In the genomic region with DNA sequence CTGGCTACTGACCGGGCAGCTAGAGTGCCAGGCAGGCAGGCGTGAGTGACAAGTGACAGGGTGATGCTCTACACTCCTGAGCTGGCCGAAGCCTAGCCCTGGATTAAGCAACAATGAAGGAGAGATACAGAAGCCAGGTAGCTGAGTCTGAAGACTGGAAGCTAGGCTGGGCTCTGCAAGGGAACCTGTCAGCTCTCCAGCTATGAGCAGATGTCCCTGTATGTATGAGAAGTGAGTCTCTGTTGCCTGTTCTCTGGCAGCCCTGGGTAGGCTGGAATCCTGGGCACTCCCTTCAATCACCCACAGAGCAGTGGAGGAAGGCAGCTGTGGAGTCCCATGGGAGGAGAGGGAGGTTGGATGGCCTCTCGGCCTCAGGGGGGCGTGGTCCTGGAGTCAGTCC, we compare ENCODE assay signal across 30 mouse cellular contexts.
A peak's percentile ranks its signal among the peaks of the same experiment; 100 is the strongest.
DNase-seq lines count a peak whose midpoint lies in the region; ATAC-seq lines count a peak whose summit lies in the region.
"Had no signal": no experiment of that assay in that cellular context is flagged by ENCODE, and none has a peak within 500 bp of the region (broad histone marks: within the 10 kb centered on the region; RNA-seq: fewer than 3 reads in every experiment).

No protein-coding gene starts in this region.

- H3K4me3 ChIP-seq in limb, embryonic 11.5 days (ENCODE audit: low read depth, low read length): no peak overlapping the region
- no peak overlapping the region for H3K4me3 ChIP-seq in limb, embryonic 10.5 days
- H3K4me3 ChIP-seq: embryonic facial prominence, embryonic 15.5 days; forebrain, embryonic 13.5 days; gastrocnemius, adult 2 months; heart, adult 2 months; heart, embryonic 13.5 days; hindbrain, embryonic 12.5 days; lung, embryonic 15.5 days; midbrain, embryonic 10.5 days; midbrain, embryonic 15.5 days; myocyte; neural tube, embryonic 12.5 days had no signal

- peak; percentile 25 to 36 for DNase-seq in cerebellum, postnatal 14 days
- no peak for DNase-seq in cerebellum, adult 9-11 months
- peak; percentile 79 for DNase-seq in heart, adult 11 months
- no peak for DNase-seq in heart, postnatal 10 days
- DNase-seq in limb, embryonic 11.5 days (ENCODE audit: low spot score): no peak
- no peak for DNase-seq in limb, embryonic 10.5 days (ENCODE audit: low spot score)
- no peak for DNase-seq in thymus, postnatal 10 days (ENCODE audit: low spot score in 2 of 2)
- DNase-seq: adrenal gland, postnatal 14 days; cerebellum, adult 2 months; gastrocnemius, adult 2 months; gastrocnemius, postnatal 36 days; heart, adult 2 months; heart, postnatal 14 days; kidney, postnatal 14 days; layer of hippocampus, postnatal 36 days; left cerebral cortex, postnatal 4 days; liver; right cerebral cortex, adult 18-20 months; spleen, adult 18-20 months; thymus, postnatal 25 days had no signal

- peak overlapping the region; percentile 2; the same call in 1 of the 2 replicates for H3K9ac ChIP-seq in limb, embryonic 11.5 days (ENCODE audit: low read length)
- H3K9ac ChIP-seq: embryonic facial prominence, embryonic 15.5 days; forebrain, embryonic 13.5 days; heart, embryonic 13.5 days; hindbrain, embryonic 12.5 days; lung, embryonic 15.5 days; midbrain, embryonic 15.5 days; neural tube, embryonic 12.5 days had no signal

- intact Hi-C loops in heart, postnatal 10 days (cut with DNase I): no loop called here

- no peak overlapping the region for H3K27ac ChIP-seq in limb, embryonic 11.5 days (replicated peaks; ENCODE audit: low read depth, low read length)
- H3K27ac ChIP-seq in limb, embryonic 10.5 days: no peak overlapping the region
- H3K27ac ChIP-seq: embryonic facial prominence, embryonic 15.5 days; forebrain, embryonic 13.5 days; gastrocnemius, adult 2 months; heart, adult 2 months; heart, embryonic 13.5 days; hindbrain, embryonic 12.5 days; lung, embryonic 15.5 days; midbrain, embryonic 10.5 days; neural tube, embryonic 12.5 days had no signal

- H3K4me1 ChIP-seq in limb, embryonic 11.5 days (ENCODE audit: control insufficient read depth, insufficient read depth, low read length): peaks cover 4% of the 10 kb centered on the region; the same call in 1 of the 2 replicates
- peaks cover 29% of the 10 kb centered on the region for H3K4me1 ChIP-seq in limb, embryonic 10.5 days

- no peak overlapping the region for H3K4me2 ChIP-seq in limb, embryonic 11.5 days (ENCODE audit: low read depth, severe bottlenecking)
- H3K4me2 ChIP-seq: embryonic facial prominence, embryonic 15.5 days; forebrain, embryonic 13.5 days; heart, embryonic 13.5 days; hindbrain, embryonic 12.5 days; lung, embryonic 15.5 days; midbrain, embryonic 15.5 days; neural tube, embryonic 12.5 days had no signal

- H3K36me3 ChIP-seq in limb, embryonic 11.5 days (ENCODE audit: control insufficient read depth, insufficient read depth, low read length): no peaks in the 10 kb centered on the region
- no peaks in the 10 kb centered on the region for H3K36me3 ChIP-seq in limb, embryonic 10.5 days
- H3K36me3 ChIP-seq: embryonic facial prominence, embryonic 15.5 days; heart, embryonic 13.5 days; hindbrain, embryonic 12.5 days; lung, embryonic 15.5 days; midbrain, embryonic 10.5 days; midbrain, embryonic 15.5 days; neural tube, embryonic 12.5 days had no signal

- ATAC-seq in limb, embryonic 11.5 days (ENCODE audit: insufficient number of reproducible peaks, low FRiP score, low TSS enrichment, low read depth): no peak
- ATAC-seq: intestine, embryonic 16.5 days; midbrain, embryonic 15.5 days had no signal

- no peaks in the 10 kb centered on the region for H3K9me3 ChIP-seq in limb, embryonic 11.5 days (ENCODE audit: control insufficient read depth, low read length)
- no peaks in the 10 kb centered on the region for H3K9me3 ChIP-seq in limb, embryonic 10.5 days (replicated peaks)
- H3K9me3 ChIP-seq: embryonic facial prominence, embryonic 15.5 days; forebrain, embryonic 13.5 days; heart, embryonic 13.5 days; hindbrain, embryonic 12.5 days; lung, embryonic 15.5 days; midbrain, embryonic 10.5 days; midbrain, embryonic 15.5 days; neural tube, embryonic 12.5 days had no signal

- 62% methylated on average over 5 of the region's 5 CpGs for WGBS in limb, embryonic 11.5 days
- 76% methylated on average over 5 of the region's 5 CpGs for WGBS in limb, embryonic 10.5 days

- no peaks in the 10 kb centered on the region for H3K27me3 ChIP-seq in limb, embryonic 11.5 days (ENCODE audit: control insufficient read depth, insufficient read depth, low read length)
- no peaks in the 10 kb centered on the region for H3K27me3 ChIP-seq in limb, embryonic 10.5 days (ENCODE audit: low read depth, poor library complexity, severe bottlenecking)
- H3K27me3 ChIP-seq: embryonic facial prominence, embryonic 15.5 days; forebrain, embryonic 13.5 days; hindbrain, embryonic 12.5 days; lung, embryonic 15.5 days; midbrain, embryonic 15.5 days; neural tube, embryonic 12.5 days had no signal

Comparison
In these comparisons a context has a peak if more than half of its experiments do, and no peak if none do; other contexts are left out.
1. DNase-seq: peak in cerebellum, postnatal 14 days (2 of 2) and heart, adult 11 months (single experiment); none in cerebellum, adult 9-11 months (single experiment), heart, postnatal 10 days (0 of 2), limb, embryonic 11.5 days (single experiment), limb, embryonic 10.5 days (single experiment) and thymus, postnatal 10 days (0 of 2).